Mouse (Mus musculus): ENCODE data around the gene Eps15l1.

Eps15l1 gene

DNA sequence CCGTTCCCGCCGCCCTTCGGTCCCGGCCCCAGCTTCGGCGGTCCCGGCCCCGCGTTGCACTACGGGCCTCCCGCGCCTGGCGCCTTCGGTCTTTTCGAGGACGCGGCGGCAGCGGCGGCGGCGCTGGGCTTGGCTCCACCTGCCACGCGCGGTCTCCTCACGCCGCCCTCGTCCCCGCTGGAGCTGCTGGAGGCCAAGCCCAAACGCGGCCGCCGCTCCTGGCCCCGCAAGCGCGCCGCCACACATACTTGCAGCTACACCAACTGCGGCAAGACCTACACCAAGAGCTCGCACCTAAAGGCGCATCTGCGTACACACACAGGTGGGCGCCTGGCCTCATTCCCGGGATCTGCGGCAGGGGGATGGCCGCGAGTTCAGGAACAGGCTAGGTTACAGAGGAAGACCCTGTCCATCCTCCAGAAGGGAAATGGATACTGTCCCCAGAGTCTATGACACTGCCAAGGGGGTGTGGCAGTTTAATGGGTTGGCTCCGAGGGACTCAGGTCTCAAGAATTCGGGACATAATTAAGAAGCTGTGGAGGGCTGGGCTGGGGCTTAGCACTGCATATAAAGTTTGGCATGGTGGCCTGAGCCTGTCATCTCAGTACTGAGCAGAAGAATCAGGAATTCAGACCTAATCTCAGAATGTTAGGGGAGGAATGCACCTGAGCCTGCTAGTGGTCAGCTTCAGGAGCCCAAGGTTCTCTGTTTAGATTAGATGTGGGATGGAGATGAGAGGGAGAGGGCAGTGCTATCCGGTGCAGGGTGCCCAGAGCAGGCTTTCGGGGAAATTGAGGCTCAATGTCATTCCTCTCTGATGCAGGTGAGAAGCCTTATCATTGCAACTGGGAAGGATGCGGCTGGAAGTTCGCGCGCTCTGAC is 101.1 kb downstream of the Eps15l1 start:
- no peak for DNase-seq (ENCODE audit: low spot score)

DNA sequence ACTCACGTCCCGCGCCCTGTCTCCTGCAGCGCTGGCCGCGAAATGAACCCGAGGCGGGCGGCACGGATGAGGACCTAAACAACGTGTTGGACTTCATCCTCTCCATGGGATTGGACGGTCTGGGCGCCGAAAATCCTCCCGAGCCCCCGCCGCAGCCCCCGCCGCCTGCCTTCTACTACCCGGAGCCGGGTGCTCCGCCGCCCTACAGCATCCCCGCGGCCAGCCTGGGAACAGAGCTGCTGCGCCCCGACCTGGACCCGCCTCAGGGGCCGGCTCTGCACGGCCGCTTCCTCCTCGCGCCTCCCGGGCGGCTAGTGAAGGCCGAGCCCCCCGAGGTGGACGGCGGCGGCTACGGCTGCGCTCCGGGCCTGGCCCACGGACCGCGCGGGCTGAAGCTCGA is 101.9 kb downstream of the Eps15l1 start:
- DNase-seq (ENCODE audit: low spot score), result no peak

DNA sequence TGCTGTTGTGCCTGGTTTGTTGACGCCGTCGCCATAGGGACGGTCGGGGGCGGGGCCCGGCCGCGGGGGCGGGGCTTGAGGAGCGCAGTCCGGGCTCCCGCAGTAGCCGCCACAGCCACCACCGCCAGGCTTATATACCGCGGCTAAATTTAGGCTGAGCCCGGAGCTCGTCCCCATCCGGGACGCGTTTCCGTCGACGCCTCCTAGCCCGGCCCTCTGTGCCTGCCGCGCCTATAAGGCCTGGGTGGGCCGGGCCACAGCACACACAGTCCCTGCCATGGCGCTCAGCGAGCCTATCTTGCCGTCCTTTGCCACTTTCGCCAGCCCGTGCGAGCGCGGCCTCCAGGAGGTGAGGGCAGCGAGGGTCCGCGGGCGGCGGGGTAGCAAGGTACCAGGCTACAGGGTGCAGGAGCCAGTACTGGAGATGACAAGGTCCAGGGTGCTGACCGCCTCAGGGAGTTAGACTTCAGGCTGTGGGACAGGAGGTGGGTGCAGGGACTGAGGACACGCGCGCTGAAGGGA is 102.4 kb downstream of the Eps15l1 start, which contains the start of gene Klf2:
Gene Klf2 (plus strand): TSS at position 233 of the 522 bp plus-strand sequence.
- DNase-seq (ENCODE audit: low spot score), result peak; percentile 96

GRCm38 (mm10) chr8:72317741-72318301 is 103.4 kb downstream of the Eps15l1 start:
- DNase-seq (ENCODE audit: low spot score), result no peak

DNA sequence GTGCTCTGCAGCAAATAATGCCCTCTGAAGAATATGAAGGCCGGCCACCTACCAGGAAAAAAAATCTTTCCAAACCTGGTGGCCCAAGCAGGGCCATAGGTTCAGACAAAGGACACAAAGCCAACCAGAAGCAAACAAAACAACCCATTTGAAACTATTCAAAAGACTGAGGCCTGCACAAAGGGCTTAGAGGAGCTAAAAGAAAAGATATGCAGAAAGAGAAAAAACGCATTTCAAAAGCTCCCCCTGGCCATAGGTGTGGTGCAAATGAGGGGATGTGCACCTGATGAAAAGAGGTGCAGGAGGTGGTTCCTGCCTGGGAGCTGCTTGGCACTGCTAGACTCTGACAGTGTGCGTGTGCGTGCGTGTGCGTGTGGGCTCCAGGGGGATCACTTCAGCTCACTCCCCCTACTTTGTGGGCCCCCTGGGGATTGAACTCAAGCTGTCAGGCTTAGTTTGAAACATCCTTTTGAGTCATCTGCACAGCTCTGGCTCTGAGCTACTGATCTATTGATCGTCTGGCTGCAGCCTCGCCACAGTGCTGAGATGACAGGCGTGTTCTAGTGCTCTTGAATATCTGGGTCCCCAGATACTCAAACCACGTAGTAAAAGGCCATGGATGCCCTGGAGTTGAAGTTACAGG is 105.1 kb downstream of the Eps15l1 start:
- DNase-seq (ENCODE audit: low spot score), result no peak

DNA sequence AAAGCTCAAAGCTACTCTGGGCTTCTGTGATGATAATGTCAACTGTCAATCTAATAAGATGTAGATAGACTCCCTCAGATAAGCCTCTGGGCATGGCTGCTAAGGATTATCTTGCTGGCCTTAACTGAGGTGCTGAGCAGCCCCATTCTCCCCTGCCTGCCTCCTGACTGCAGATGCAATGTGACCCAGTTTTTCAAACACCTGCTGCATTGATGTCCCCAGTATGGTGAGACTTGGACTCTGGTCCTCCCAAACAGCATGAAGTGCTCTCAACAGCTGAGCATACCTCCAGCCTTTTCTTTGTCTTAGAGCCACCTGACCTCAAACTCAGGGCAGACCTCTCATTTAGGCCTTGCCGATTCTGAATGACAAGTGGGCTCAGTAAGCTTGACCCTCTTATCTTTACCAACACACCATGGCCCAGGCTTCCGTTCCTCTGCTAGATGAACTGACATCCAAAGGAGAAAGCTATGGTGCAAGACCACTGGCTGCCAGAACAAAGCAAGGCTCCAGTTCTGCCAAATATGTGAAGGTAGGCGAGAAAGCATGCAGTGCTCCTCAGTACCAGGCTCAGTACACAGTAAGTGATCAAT is 108.2 kb downstream of the Eps15l1 start:
- no peak for DNase-seq (ENCODE audit: low spot score)

DNA sequence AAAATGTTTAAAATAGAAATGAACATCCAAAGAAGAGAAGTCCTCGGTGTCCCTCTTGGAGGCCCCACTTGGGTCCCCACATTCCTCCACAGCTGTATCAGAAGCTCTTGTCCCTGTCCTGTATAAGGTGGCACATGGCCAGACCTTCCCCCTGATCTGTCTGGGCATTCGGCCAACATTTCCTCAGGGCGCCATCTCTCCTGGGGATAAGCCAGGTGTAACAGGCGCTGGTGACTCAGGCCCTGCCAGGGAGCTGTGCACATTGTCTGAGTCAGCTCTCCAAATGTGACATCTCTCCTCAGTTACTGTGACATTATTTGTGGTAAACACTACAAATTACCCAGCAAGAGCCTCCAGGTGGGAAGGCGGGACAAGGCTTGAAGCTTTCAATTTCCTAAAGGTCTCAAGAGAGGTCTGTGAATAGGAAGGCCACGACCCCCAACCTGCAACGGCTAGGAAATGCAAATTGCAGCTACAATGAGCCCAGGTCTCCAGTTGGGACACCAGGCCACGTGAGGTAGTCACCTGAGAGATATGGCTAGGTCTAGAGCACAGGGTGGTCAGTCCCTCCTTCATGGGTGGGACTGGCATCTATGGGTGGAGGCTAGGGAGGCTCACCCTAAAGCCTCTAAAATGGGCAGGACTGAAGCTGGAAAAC is 110.3 kb downstream of the Eps15l1 start:
- peak; percentile 66 for DNase-seq (ENCODE audit: low spot score)

- no peak for DNase-seq (ENCODE audit: low spot score)
Measured at GRCm38 (mm10) chr8:72308276-72308675, 113.0 kb downstream of the Eps15l1 start.

- no peak for DNase-seq (ENCODE audit: low spot score)
Measured at GRCm38 (mm10) chr8:72306913-72307312, 114.3 kb downstream of the Eps15l1 start.

GRCm38 (mm10) chr8:72305210-72305905 is 115.9 kb downstream of the Eps15l1 start, which contains the start of gene Gm10282:
Gene Gm10282, minus strand, starts transcription at chr8:72305260.
- DNase-seq (ENCODE audit: low spot score), result no peak

DNA sequence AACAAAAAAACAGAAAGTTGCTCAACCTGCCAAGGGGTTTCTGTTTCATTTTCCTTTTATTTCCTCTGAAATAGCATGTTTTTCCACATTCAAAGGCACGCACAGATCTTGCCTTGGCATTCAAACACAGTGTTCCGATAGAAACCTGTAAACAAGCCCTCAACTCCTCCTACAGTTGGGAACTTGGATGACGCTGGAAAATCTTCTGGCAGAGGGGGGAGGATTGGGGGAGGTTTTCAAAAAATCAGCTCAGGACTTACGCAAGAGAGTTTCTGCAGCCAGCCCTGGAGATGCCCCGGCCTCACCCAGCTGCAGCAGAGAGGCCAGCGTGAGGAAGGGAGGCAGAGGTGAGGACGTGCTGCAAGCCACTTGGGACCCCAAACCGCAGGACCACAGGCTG is 117.6 kb downstream of the Eps15l1 start:
- peak; percentile 81 for DNase-seq (ENCODE audit: low spot score)

DNA sequence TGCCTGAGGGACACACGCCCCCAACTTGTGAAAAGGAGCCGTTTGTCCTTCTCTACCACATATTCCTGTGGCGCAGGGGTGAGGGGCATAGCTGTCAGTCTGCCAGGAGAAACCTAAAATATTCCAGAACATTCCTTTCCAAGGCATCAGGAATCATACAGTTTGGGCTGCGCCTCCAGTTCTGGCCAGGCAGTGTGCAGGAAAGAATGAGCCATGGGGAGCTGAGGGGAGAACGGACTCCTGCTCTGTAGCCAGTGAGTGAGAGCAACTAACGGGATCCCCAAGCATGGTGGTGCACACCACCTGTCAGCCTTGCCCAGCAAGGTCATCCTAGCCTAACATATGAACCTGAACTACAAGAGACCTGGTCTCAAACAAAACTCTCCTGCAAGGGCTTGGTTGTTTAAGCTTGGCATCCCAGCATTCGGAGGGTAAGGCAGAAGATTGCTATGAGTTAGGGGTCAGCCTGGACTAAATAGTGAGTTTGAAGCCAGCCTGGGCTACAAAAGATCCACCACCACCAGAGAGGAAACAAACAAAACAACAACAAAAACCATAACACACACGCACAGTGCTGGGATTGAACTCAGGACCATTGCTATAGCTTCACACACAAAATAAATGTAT is 118.2 kb downstream of the Eps15l1 start:
- DNase-seq (ENCODE audit: low spot score), result no peak

DNA sequence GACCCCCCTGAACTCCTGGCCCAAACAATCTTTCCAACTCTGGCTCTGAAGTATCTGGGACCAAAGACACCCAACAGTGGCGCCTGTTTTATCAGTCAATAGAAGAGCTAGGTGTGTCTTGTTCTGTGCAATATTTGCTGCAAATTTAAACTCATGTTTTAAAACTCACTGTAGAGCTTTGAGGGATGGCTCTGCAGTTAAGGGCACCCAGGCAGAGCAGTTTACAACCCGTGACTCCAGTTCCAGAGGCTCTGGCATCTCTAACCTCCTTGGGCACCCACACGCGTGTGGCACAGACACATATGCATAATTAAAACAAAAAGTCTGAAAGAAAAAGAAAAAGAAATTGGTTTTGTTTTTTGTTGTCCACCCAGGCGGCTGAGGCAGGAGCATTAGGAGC is 119.8 kb downstream of the Eps15l1 start:
- DNase-seq (ENCODE audit: low spot score), result no peak

DNA sequence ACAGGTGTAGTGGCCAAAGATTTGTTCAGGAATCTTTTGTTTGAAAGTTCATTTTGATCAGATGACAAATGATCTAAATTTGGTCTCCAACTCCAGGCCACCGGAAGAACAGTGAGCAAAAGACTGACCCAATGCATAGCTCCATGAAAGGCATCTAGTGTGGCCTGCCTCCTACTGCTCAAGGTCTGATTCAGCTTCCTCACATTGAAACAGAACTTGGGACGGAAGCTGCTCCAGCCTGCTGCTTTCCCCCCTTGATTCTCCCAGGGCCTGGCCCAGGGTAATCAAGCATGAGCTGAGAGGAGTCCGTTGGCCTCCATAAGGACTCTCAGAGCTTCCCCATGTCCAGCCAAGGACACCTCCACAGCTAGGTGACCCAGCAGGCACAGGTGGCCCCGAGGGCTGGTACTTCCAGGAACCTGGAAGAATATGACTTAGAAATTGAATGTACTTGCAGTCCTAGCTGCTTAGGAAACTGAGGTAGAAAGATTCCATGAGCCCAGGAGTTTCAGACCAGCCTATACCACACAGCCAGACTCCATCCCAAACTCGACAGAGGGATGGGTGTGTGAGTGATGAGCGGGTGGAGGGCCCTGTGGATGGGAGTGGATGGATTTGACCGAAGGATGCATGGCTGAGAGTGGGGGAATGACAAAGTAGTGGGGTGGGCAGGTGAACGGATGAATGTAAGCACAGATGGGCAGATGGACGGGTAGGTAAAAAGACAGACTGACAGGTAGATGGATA is 120.4 kb downstream of the Eps15l1 start:
- DNase-seq (ENCODE audit: low spot score), result no peak

DNA sequence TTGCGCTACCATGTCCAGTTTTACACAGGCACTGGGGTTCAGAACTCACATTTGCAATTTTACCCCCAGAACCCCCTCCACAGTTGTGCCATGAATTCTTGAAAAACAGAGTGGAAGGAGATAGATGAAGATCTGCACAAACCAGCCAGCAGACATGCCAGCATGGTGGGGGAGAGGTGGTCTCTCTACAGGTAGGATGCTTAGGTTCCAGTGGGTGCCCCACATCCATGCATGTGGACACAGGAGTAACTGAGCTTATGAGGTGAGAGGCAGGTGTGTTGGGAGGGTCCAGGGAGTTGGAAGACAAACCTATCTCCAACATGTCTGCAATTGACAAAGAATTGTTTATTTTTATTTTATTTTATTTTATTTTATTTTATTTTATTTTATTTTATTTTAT is 122.3 kb downstream of the Eps15l1 start:
- DNase-seq (ENCODE audit: low spot score), result no peak

GRCm38 (mm10) chr8:72296561-72296960 is 124.7 kb downstream of the Eps15l1 start:
- DNase-seq (ENCODE audit: low spot score), result no peak

DNA sequence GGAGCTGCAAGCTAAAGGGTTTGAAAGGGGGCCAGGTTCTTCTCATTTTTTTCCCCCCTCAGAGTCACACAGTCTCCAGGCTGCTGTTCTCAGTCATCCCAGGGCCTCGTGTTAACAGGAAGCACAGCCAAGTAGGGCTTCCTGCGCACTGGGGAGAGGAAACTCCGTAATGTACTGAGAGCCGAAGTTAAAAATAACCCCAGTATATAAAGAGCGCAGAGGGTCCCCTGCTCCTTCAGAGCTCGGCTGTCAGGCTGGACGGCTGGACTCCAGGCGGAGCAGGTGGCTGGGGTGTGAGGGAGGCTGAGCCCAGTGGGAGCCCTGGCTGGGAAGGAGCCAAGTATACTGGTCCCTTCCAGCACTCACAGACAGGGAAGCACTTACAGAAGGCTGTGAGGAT is 125.6 kb downstream of the Eps15l1 start:
- peak; percentile 60 for DNase-seq (ENCODE audit: low spot score)

- DNase-seq (ENCODE audit: low spot score), result no peak
Measured at GRCm38 (mm10) chr8:72295125-72295524, 126.1 kb downstream of the Eps15l1 start.

GRCm38 (mm10) chr8:72293309-72293708 is 128.0 kb downstream of the Eps15l1 start:
- DNase-seq (ENCODE audit: low spot score), result no peak

- no peak for DNase-seq (ENCODE audit: low spot score)
Measured at GRCm38 (mm10) chr8:72291104-72291503, 130.2 kb downstream of the Eps15l1 start.

Measured in ovary, adult 18-20 months (tissue).